Mouse (Mus musculus): ENCODE data around the gene Pdia5. TPM values are rescaled to one million over a fixed set of nuclear protein-coding genes. Genes with fewer than 3 reads are reported as not detected.

The Pdia5 gene
- polyA plus RNA-seq, 1 experiment from 2014 or later = 18.4 TPM

GRCm38 (mm10) chr16:35517976-35518951 is 27.6 kb upstream of the Pdia5 start:
- H3K27me3 ChIP-seq (ENCODE audit: insufficient read depth, low read length) = no peaks in the 10 kb centered on the region
- H3K9me3 ChIP-seq (ENCODE audit: low read depth, low read length) = no peaks in the 10 kb centered on the region
- peak overlapping the region; percentile 40; the same call in 1 of the 2 replicates for H3K4me2 ChIP-seq
- 36% methylated on average over 23 of the region's 23 CpGs for WGBS
- TF ChIP-seq CTCF (IDR thresholded peaks at IDR 0.05; ENCODE audit: low read depth) = no peak
- H3K9ac ChIP-seq = no peak overlapping the region; the same call in 1 of the 2 replicates
- H3K36me3 ChIP-seq (ENCODE audit: insufficient read depth) = no peaks in the 10 kb centered on the region
- H3K4me1 ChIP-seq (ENCODE audit: insufficient read depth) = 0 out of 2 replicates have a peak, but pooled peaks cover 2% of the 10 kb centered on the region
- H3K27ac ChIP-seq (ENCODE audit: low read depth) = 0 out of 2 replicates have a peak overlapping the region, but pooled peaks have one; percentile 2
- H3K4me3 ChIP-seq (ENCODE audit: low read depth, low read length) = no peak overlapping the region
- ATAC-seq (ENCODE audit: insufficient read depth) = no peak; the same call in 1 of the 2 replicates
- peak; percentile 61 for DNase-seq

GRCm38 (mm10) chr16:35515977-35516612 is 25.4 kb upstream of the Pdia5 start:
- Histone ChIP-seq H3K4me1 (ENCODE audit: insufficient read depth) (0 out of 2 replicates have a peak, but pooled peaks cover 2% of the 10 kb centered on the region), H3K36me3 (ENCODE audit: insufficient read depth) (no peaks in the 10 kb centered on the region), H3K27ac (ENCODE audit: low read depth) (no peak overlapping the region), H3K9me3 (ENCODE audit: low read depth, low read length) (no peaks in the 10 kb centered on the region), H3K4me3 (ENCODE audit: low read depth, low read length) (no peak overlapping the region), H3K9ac (no peak overlapping the region), H3K27me3 (ENCODE audit: insufficient read depth, low read length) (no peaks in the 10 kb centered on the region), H3K4me2 (no peak overlapping the region)
- DNase-seq (peak; percentile 34), ATAC-seq (ENCODE audit: insufficient read depth) (no peak)
- TF ChIP-seq CTCF (IDR thresholded peaks at IDR 0.05; ENCODE audit: low read depth) = no peak
- WGBS = 72% methylated on average over 21 of the region's 21 CpGs

GRCm38 (mm10) chr16:35509331-35510070 is 18.8 kb upstream of the Pdia5 start:
- ATAC-seq (ENCODE audit: insufficient read depth) (no peak), DNase-seq (peak; percentile 7)
- Histone ChIP-seq H3K27ac (ENCODE audit: low read depth) (no peak overlapping the region), H3K9ac (no peak overlapping the region), H3K27me3 (ENCODE audit: insufficient read depth, low read length) (no peaks in the 10 kb centered on the region), H3K9me3 (ENCODE audit: low read depth, low read length) (no peaks in the 10 kb centered on the region), H3K4me3 (ENCODE audit: low read depth, low read length) (no peak overlapping the region), H3K4me1 (ENCODE audit: insufficient read depth) (no peaks in the 10 kb centered on the region; the same call in 1 of the 2 replicates), H3K4me2 (no peak overlapping the region), H3K36me3 (ENCODE audit: insufficient read depth) (no peaks in the 10 kb centered on the region)
- TF ChIP-seq CTCF (IDR thresholded peaks at IDR 0.05; ENCODE audit: low read depth) = no peak
- WGBS = 45% methylated on average over 11 of the region's 11 CpGs

GRCm38 (mm10) chr16:35508581-35508980 is 17.9 kb upstream of the Pdia5 start:
- DNase-seq (peak; percentile 24), ATAC-seq (ENCODE audit: insufficient read depth) (no peak)
- Histone ChIP-seq H3K4me2 (no peak overlapping the region), H3K27me3 (ENCODE audit: insufficient read depth, low read length) (no peaks in the 10 kb centered on the region), H3K9ac (no peak overlapping the region), H3K9me3 (ENCODE audit: low read depth, low read length) (no peaks in the 10 kb centered on the region), H3K4me1 (ENCODE audit: insufficient read depth) (no peaks in the 10 kb centered on the region; the same call in 1 of the 2 replicates), H3K36me3 (ENCODE audit: insufficient read depth) (no peaks in the 10 kb centered on the region), H3K4me3 (ENCODE audit: low read depth, low read length) (no peak overlapping the region), H3K27ac (ENCODE audit: low read depth) (no peak overlapping the region)
- WGBS = 65% methylated on average over 6 of the region's 6 CpGs
- TF ChIP-seq CTCF (IDR thresholded peaks at IDR 0.05; ENCODE audit: low read depth) = no peak

GRCm38 (mm10) chr16:35505786-35506185 is 15.1 kb upstream of the Pdia5 start:
- Histone ChIP-seq H3K27me3 (ENCODE audit: insufficient read depth, low read length) (no peaks in the 10 kb centered on the region), H3K9me3 (ENCODE audit: low read depth, low read length) (no peaks in the 10 kb centered on the region), H3K36me3 (ENCODE audit: insufficient read depth) (no peaks in the 10 kb centered on the region), H3K27ac (ENCODE audit: low read depth) (no peak overlapping the region), H3K4me2 (no peak overlapping the region), H3K4me3 (ENCODE audit: low read depth, low read length) (no peak overlapping the region), H3K9ac (no peak overlapping the region), H3K4me1 (ENCODE audit: insufficient read depth) (no peaks in the 10 kb centered on the region; the same call in 1 of the 2 replicates)
- ATAC-seq (ENCODE audit: insufficient read depth) (no peak), DNase-seq (no peak)
- 84% methylated on average over 4 of the region's 4 CpGs for WGBS
- no peak for TF ChIP-seq CTCF (IDR thresholded peaks at IDR 0.05; ENCODE audit: low read depth)

- ATAC-seq (ENCODE audit: insufficient read depth) (no peak), DNase-seq (no peak)
- no peaks in the 10 kb centered on the region for H3K9me3 ChIP-seq (ENCODE audit: low read depth, low read length)
Measured at GRCm38 (mm10) chr16:35504266-35504665, 13.6 kb upstream of the Pdia5 start.

More at GRCm38 (mm10) chr16:35504266-35504665, 13.6 kb upstream of the Pdia5 start:
- 86% methylated on average over 8 of the region's 8 CpGs for WGBS
- H3K4me2 ChIP-seq = no peak overlapping the region
- H3K4me3 ChIP-seq (ENCODE audit: low read depth, low read length) = no peak overlapping the region
- H3K27ac ChIP-seq (ENCODE audit: low read depth) = no peak overlapping the region
- TF ChIP-seq CTCF (IDR thresholded peaks at IDR 0.05; ENCODE audit: low read depth) = no peak
- H3K4me1 ChIP-seq (ENCODE audit: insufficient read depth) = no peaks in the 10 kb centered on the region
- H3K36me3 ChIP-seq (ENCODE audit: insufficient read depth) = no peaks in the 10 kb centered on the region
- H3K9ac ChIP-seq = no peak overlapping the region
- H3K27me3 ChIP-seq (ENCODE audit: insufficient read depth, low read length) = no peaks in the 10 kb centered on the region
